Mouse (Mus musculus) brown adipose tissue, adult 24 weeks (tissue): Measurements from ENCODE around the gene Grhpr. TPM values are rescaled to one million over a fixed set of nuclear protein-coding genes. Genes with fewer than 3 reads are reported as not detected.
"Not testable (repeated sequence)": the region's sequence is repeated elsewhere in the genome, so short reads cannot be mapped to it uniquely, and the experiment has no call there.

Experiments
- H3K27ac ChIP-seq: fragments of 200-500 bp; replicated peaks from 2 replicates; pipeline ENCODE4 v1.5.1; 2012; ENCODE audit warnings: low read depth, mild to moderate bottlenecking, low read length
- H3K4me1 ChIP-seq: fragments of 200-500 bp; 2 replicates; pipeline ENCODE4 v1.6.1; 2012; ENCODE audit warnings: low read length, mixed read lengths; ENCODE audit not compliant: control insufficient read depth, insufficient read depth, insufficient read length
- H3K4me3 ChIP-seq: fragments of 200-500 bp; 2 replicates; pipeline ENCODE4 v1.5.1; 2012; ENCODE audit warnings: low read depth, mild to moderate bottlenecking, low read length, moderate library complexity; ENCODE audit not compliant: insufficient read depth
- polyA plus RNA-seq: library from polyadenylated mRNA; stranded (reverse); fragments of >200 nt; gene quantifications from 2 replicates; pipeline ENCODE4 v1.2.4, GENCODE M21; 2012; ENCODE audit not compliant: missing spikeins, insufficient read depth, insufficient read length

Grhpr gene
- polyA plus RNA-seq: 50.3 and 55.8 TPM in 2 replicates

GRCm38 (mm10) chr4:44981280-44981973, at the start of gene Grhpr:
TSS of gene Grhpr (plus strand) at chr4:44981395.
- H3K27ac ChIP-seq: peak within 1 kb of the TSS; percentile 59
- peaks cover 10% of the 10 kb centered on the region for H3K4me1 ChIP-seq
- peak within 1 kb of the TSS; percentile 74 for H3K4me3 ChIP-seq

GRCm38 (mm10) chr4:44931732-44932131, 49.5 kb upstream of the Grhpr start:
- Histone ChIP-seq H3K4me1 (no peaks in the 10 kb centered on the region), H3K27ac (no peak overlapping the region), H3K4me3 (no peak overlapping the region)

- no peak overlapping the region for H3K4me3 ChIP-seq
- no peaks in the 10 kb centered on the region for H3K4me1 ChIP-seq
Measured at GRCm38 (mm10) chr4:44938359-44939340, 42.5 kb upstream of the Grhpr start.

GRCm38 (mm10) chr4:44939576-44940249, 41.5 kb upstream of the Grhpr start:
- Histone ChIP-seq H3K4me1 (no peaks in the 10 kb centered on the region), H3K4me3 (no peak overlapping the region), H3K27ac (no peak overlapping the region)

More at GRCm38 (mm10) chr4:44938359-44939340, 42.5 kb upstream of the Grhpr start:
- no peak overlapping the region for H3K27ac ChIP-seq

- Histone ChIP-seq H3K27ac (no peak overlapping the region), H3K4me1 (no peaks in the 10 kb centered on the region), H3K4me3 (no peak overlapping the region)
Measured at GRCm38 (mm10) chr4:44940286-44940685, 40.9 kb upstream of the Grhpr start.

- H3K4me1 ChIP-seq: no peaks in the 10 kb centered on the region
- H3K27ac ChIP-seq: no peak overlapping the region
- no peak overlapping the region for H3K4me3 ChIP-seq
Measured at GRCm38 (mm10) chr4:44942237-44942636, 39.0 kb upstream of the Grhpr start.

GRCm38 (mm10) chr4:44943480-44943879, 37.7 kb upstream of the Grhpr start:
- Histone ChIP-seq H3K27ac (no peak overlapping the region), H3K4me1 (no peaks in the 10 kb centered on the region), H3K4me3 (no peak overlapping the region)

- H3K27ac ChIP-seq: no peak overlapping the region
- H3K4me1 ChIP-seq: no peaks in the 10 kb centered on the region
- H3K4me3 ChIP-seq: no peak overlapping the region
Measured at GRCm38 (mm10) chr4:44944426-44945075, 36.6 kb upstream of the Grhpr start.

- H3K4me1 ChIP-seq, H3K27ac ChIP-seq, H3K4me3 ChIP-seq: not testable (repeated sequence)
Measured at GRCm38 (mm10) chr4:44946126-44946525, 35.1 kb upstream of the Grhpr start.

GRCm38 (mm10) chr4:44947464-44947863, 33.7 kb upstream of the Grhpr start:
- Histone ChIP-seq H3K4me1 (no peaks in the 10 kb centered on the region), H3K27ac (no peak overlapping the region)

GRCm38 (mm10) chr4:44948314-44948713, 32.9 kb upstream of the Grhpr start:
- Histone ChIP-seq H3K4me1 (no peaks in the 10 kb centered on the region), H3K4me3 (no peak overlapping the region), H3K27ac (no peak overlapping the region)

More at GRCm38 (mm10) chr4:44947464-44947863, 33.7 kb upstream of the Grhpr start:
- no peak overlapping the region for H3K4me3 ChIP-seq

- Histone ChIP-seq H3K27ac (no peak overlapping the region), H3K4me1 (no peaks in the 10 kb centered on the region), H3K4me3 (no peak overlapping the region)
Measured at GRCm38 (mm10) chr4:44953041-44953440, 28.2 kb upstream of the Grhpr start.

GRCm38 (mm10) chr4:44958776-44959175, 22.4 kb upstream of the Grhpr start:
- no peak overlapping the region for H3K4me3 ChIP-seq
- H3K4me1 ChIP-seq: no peaks in the 10 kb centered on the region
- H3K27ac ChIP-seq: no peak overlapping the region

- no peak overlapping the region for H3K4me3 ChIP-seq
- no peaks in the 10 kb centered on the region for H3K4me1 ChIP-seq
- H3K27ac ChIP-seq: no peak overlapping the region
Measured at GRCm38 (mm10) chr4:44959220-44959619, 22.0 kb upstream of the Grhpr start.
